Mouse (Mus musculus) gastrocnemius, postnatal 4 days (tissue): ENCODE results near the gene Diaph2. TPM values are rescaled to one million over a fixed set of nuclear protein-coding genes. Genes with fewer than 3 reads are reported as not detected.

ENCODE experiments used
- DNase-seq, 2 experiments: peaks; one replicate each; pipeline ENCODE4 v3.0.0; 2021 to 2022; ENCODE audit warnings: low spot score in 2 of 2, mixed read lengths in 2 of 2
- long read RNA-seq, 2 experiments: library from polyadenylated mRNA; stranded (forward); transcript quantifications; one replicate each; pipeline ENCODE4 v2.0.0; 2021
- total RNA-seq, 2 experiments: library from RNA; stranded (reverse); gene quantifications; 2 replicates each; pipeline ENCODE4 v1.2.3; 2021

Diaph2 gene
- total RNA-seq, result 10 to 100 TPM; 11.7 to 12.7 TPM
- long read RNA-seq, experiment 1, partial matches to known transcripts, result 0 of 1 reads
- long read RNA-seq, experiment 1, other reads (novel, unspliced or antisense), result 1 of 1 reads
- long read RNA-seq, experiment 2, partial matches to known transcripts, result 1 of 1 reads
- long read RNA-seq, experiment 2, other reads (novel, unspliced or antisense), result 0 of 1 reads

GRCm38 (mm10) chrX:129749571-129750061, at the start of gene Diaph2:
TSS of gene Diaph2 (plus strand) at chrX:129749742.
- DNase-seq, result peak; percentile 46 to 70

GRCm38 (mm10) chrX:129701634-129702312, 47.8 kb upstream of the Diaph2 start:
- no peak for DNase-seq

GRCm38 (mm10) chrX:129709656-129710055, 39.9 kb upstream of the Diaph2 start:
- DNase-seq, result no peak

- no peak for DNase-seq
These were observed 20.8 kb upstream of the Diaph2 start for GRCm38 (mm10) chrX:129728717-129729220.

GRCm38 (mm10) chrX:129736562-129736961, 13.0 kb upstream of the Diaph2 start:
- no peak for DNase-seq

GRCm38 (mm10) chrX:129739226-129739625, 10.3 kb upstream of the Diaph2 start:
- no peak for DNase-seq

- no peak for DNase-seq
These were observed 6.6 kb upstream of the Diaph2 start for GRCm38 (mm10) chrX:129742981-129743380.

- DNase-seq, result no peak
These were observed 3.6 kb upstream of the Diaph2 start for GRCm38 (mm10) chrX:129745976-129746375.

GRCm38 (mm10) chrX:129749102-129749501, 440 bp upstream of the Diaph2 start:
- DNase-seq, result no peak

GRCm38 (mm10) chrX:129750094-129750569, 590 bp downstream of the Diaph2 start:
- peak; percentile 20 to 22 for DNase-seq

- DNase-seq, result no peak
These were observed 1.1 kb downstream of the Diaph2 start for GRCm38 (mm10) chrX:129750606-129751005.

- DNase-seq, result no peak
These were observed 7.1 kb downstream of the Diaph2 start for GRCm38 (mm10) chrX:129756606-129757005.

- no peak for DNase-seq
These were observed 13.1 kb downstream of the Diaph2 start for GRCm38 (mm10) chrX:129762649-129763048.

- no peak for DNase-seq
These were observed 15.8 kb downstream of the Diaph2 start for GRCm38 (mm10) chrX:129765378-129765777.

GRCm38 (mm10) chrX:129766811-129767210, 17.3 kb downstream of the Diaph2 start:
- no peak for DNase-seq

GRCm38 (mm10) chrX:129770625-129771024, 21.1 kb downstream of the Diaph2 start:
- DNase-seq, result no peak

- DNase-seq, result no peak
These were observed 24.2 kb downstream of the Diaph2 start for GRCm38 (mm10) chrX:129773556-129774255.

- no peak for DNase-seq
These were observed 24.9 kb downstream of the Diaph2 start for GRCm38 (mm10) chrX:129774478-129774877.

GRCm38 (mm10) chrX:129776761-129777160, 27.2 kb downstream of the Diaph2 start:
- DNase-seq, result no peak

GRCm38 (mm10) chrX:129777404-129777962, 27.9 kb downstream of the Diaph2 start:
- no peak for DNase-seq

GRCm38 (mm10) chrX:129781844-129782243, 32.3 kb downstream of the Diaph2 start:
- DNase-seq, result no peak
